Mouse (Mus musculus) naive thymus-derived CD4-positive, alpha-beta T cell, adult 2 months (primary cell): ENCODE measurements around the gene Ninj1.
A peak's percentile ranks its signal among the peaks of the same experiment; 100 is the strongest.

Experiments used
- DNase-seq: peaks from one replicate; pipeline ENCODE4 v3.0.0-alpha.2; 2011; ENCODE audit warnings: low read depth

The Ninj1 gene

GRCm38 (mm10) chr13:49171729-49172128 lies 15.6 kb upstream of the Ninj1 start:
- no peak for DNase-seq

- no peak for DNase-seq
Measured at GRCm38 (mm10) chr13:49172335-49172734, 14.9 kb upstream of the Ninj1 start.

- peak; percentile 84 for DNase-seq
Measured at GRCm38 (mm10) chr13:49172971-49173596, 14.2 kb upstream of the Ninj1 start.

GRCm38 (mm10) chr13:49175509-49175908 lies 11.8 kb upstream of the Ninj1 start:
- DNase-seq: no peak

GRCm38 (mm10) chr13:49178839-49179585 lies 8.3 kb upstream of the Ninj1 start:
- DNase-seq: no peak

- no peak for DNase-seq
Measured at GRCm38 (mm10) chr13:49180274-49180673, 7.0 kb upstream of the Ninj1 start.

GRCm38 (mm10) chr13:49180691-49181090 lies 6.6 kb upstream of the Ninj1 start:
- no peak for DNase-seq

GRCm38 (mm10) chr13:49181411-49181984 lies 5.8 kb upstream of the Ninj1 start:
- no peak for DNase-seq

GRCm38 (mm10) chr13:49183161-49183560 lies 4.1 kb upstream of the Ninj1 start:
- no peak for DNase-seq

- no peak for DNase-seq
Measured at GRCm38 (mm10) chr13:49183646-49184045, 3.6 kb upstream of the Ninj1 start.

GRCm38 (mm10) chr13:49186798-49187287 lies 442 bp upstream of the Ninj1 start:
- no peak for DNase-seq

GRCm38 (mm10) chr13:49188219-49188965 lies 1.1 kb downstream of the Ninj1 start:
- DNase-seq: peak; percentile 23

- DNase-seq: no peak
Measured at GRCm38 (mm10) chr13:49188966-49189360, 1.7 kb downstream of the Ninj1 start.

- no peak for DNase-seq
Measured at GRCm38 (mm10) chr13:49189970-49190870, 2.9 kb downstream of the Ninj1 start.

GRCm38 (mm10) chr13:49190876-49191672 lies 3.8 kb downstream of the Ninj1 start:
- no peak for DNase-seq

- no peak for DNase-seq
Measured at GRCm38 (mm10) chr13:49191673-49192035, 4.4 kb downstream of the Ninj1 start.

- DNase-seq: no peak
Measured at GRCm38 (mm10) chr13:49192156-49192855, 5.0 kb downstream of the Ninj1 start.

GRCm38 (mm10) chr13:49193650-49194049 lies 6.4 kb downstream of the Ninj1 start:
- no peak for DNase-seq

GRCm38 (mm10) chr13:49194811-49195210 lies 7.5 kb downstream of the Ninj1 start:
- no peak for DNase-seq

- DNase-seq: no peak
Measured at GRCm38 (mm10) chr13:49195651-49196050, 8.4 kb downstream of the Ninj1 start.
